Mouse (Mus musculus): ENCODE measurements around the gene Gm7534. TPM values are rescaled to one million over a fixed set of nuclear protein-coding genes. Genes with fewer than 3 reads are reported as not detected.

Gm7534 gene
- total RNA-seq, 4 experiments from 2014 or later: not detected

Other genes starting within 250 kb of the Gm7534 start
- gene Hmgn2, start 234.4 kb downstream of the Gm7534 start, total RNA-seq (2022): 10 to 100 TPM; 28.5 to 36.6 (median 31.6) TPM
- 1 to 10 TPM; 8.0 to 9.1 (median 8.8) TPM for gene Dhdds, start 202.1 kb downstream of the Gm7534 start, total RNA-seq (2022)
- under 1 TPM; 0.39 to 0.96 (median 0.60) TPM for gene Lin28a, start 184.2 kb downstream of the Gm7534 start, total RNA-seq (2022)
- not detected for gene Zfp683, start 149.2 kb downstream of the Gm7534 start, total RNA-seq (2022)
- gene Crybg2, start 142.2 kb downstream of the Gm7534 start, total RNA-seq (2022): not detected
- under 1 TPM in 1 of 4 experiments, not detected in 3; 0.85 TPM for gene Cd52, start 107.9 kb downstream of the Gm7534 start, total RNA-seq (2022)
- gene Ubxn11, start 100.4 kb downstream of the Gm7534 start, total RNA-seq (2022): 1 to 10 TPM; 1.0 to 2.3 (median 1.9) TPM
- gene Sh3bgrl3, start 74.2 kb downstream of the Gm7534 start, total RNA-seq (2022): 10 to 100 TPM in 3 of 4 experiments, 1 to 10 TPM in 1; 9.0 to 16.5 (median 13.4) TPM
- 10 to 100 TPM; 46.5 to 67.7 (median 55.8) TPM for gene Cep85, start 15.9 kb downstream of the Gm7534 start, total RNA-seq (2022)
- 1 to 10 TPM in 2 of 4 experiments, under 1 TPM in 2; 0.75 to 1.8 (median 1.1) TPM for gene Catsper4, start 24.4 kb upstream of the Gm7534 start, total RNA-seq (2022)
- 10 to 100 TPM; 48.7 to 66.3 (median 61.7) TPM for gene Cnksr1, start 35.4 kb upstream of the Gm7534 start, total RNA-seq (2022)
- gene E130218I03Rik, start 40.7 kb upstream of the Gm7534 start, total RNA-seq (2022): under 1 TPM in 1 of 4 experiments, not detected in 3; 0.29 TPM
- gene Zfp593, start 42.6 kb upstream of the Gm7534 start, total RNA-seq (2022): 1 to 10 TPM; 5.0 to 7.3 (median 6.1) TPM
- gene Gm30191, start 43.9 kb upstream of the Gm7534 start, total RNA-seq (2022): not detected
- 1 to 10 TPM; 1.7 to 2.5 (median 1.8) TPM for gene Grrp1, start 51.1 kb upstream of the Gm7534 start, total RNA-seq (2022)
- 1 to 10 TPM; 2.5 to 4.1 (median 3.4) TPM for gene Pdik1l, start 84.9 kb upstream of the Gm7534 start, total RNA-seq (2022)
- 100 to 1,000 TPM; 202 to 681 (median 229) TPM for gene Trim63, start 112.1 kb upstream of the Gm7534 start, total RNA-seq (2022)
- gene Slc30a2, start 140.2 kb upstream of the Gm7534 start, total RNA-seq (2022): 10 to 100 TPM in 2 of 4 experiments, 1 to 10 TPM in 2; 3.4 to 20.1 (median 11.8) TPM
- gene Extl1, start 180.8 kb upstream of the Gm7534 start, total RNA-seq (2022): 10 to 100 TPM; 22.2 to 36.1 (median 29.7) TPM
- 1 to 10 TPM; 2.2 to 2.8 (median 2.5) TPM for gene Pafah2, start 193.3 kb upstream of the Gm7534 start, total RNA-seq (2022)